Mouse (Mus musculus) lung, postnatal 0 days (tissue): ENCODE data around the gene Scnn1b. TPM values are rescaled to one million over a fixed set of nuclear protein-coding genes. Genes with fewer than 3 reads are reported as not detected.

Experiments used
- ATAC-seq: fragments of 200-750 bp; cut with Nextera tagmentation; 2 replicates; pipeline ENCODE4 v1.8.0; 2017; ENCODE audit warnings: moderate library complexity
- DNase-seq: peaks from one replicate; pipeline ENCODE4 v3.0.0-alpha.2; 2016; ENCODE audit warnings: low spot score
- H3K27ac ChIP-seq: fragments of 300-500 bp; sonication (generic); 2 replicates; pipeline ENCODE4 v1.5.1; 2014; ENCODE audit warnings: antibody characterized with exemption, mild to moderate bottlenecking, low read length, mixed read lengths
- H3K27me3 ChIP-seq: fragments of 300-500 bp; sonication (generic); replicated peaks from 2 replicates; pipeline ENCODE4 v1.6.1; 2014; ENCODE audit warnings: low read length, mixed read lengths; ENCODE audit not compliant: insufficient read depth
- H3K36me3 ChIP-seq: fragments of 300-500 bp; sonication (generic); 2 replicates; pipeline ENCODE4 v1.6.1; 2014; ENCODE audit warnings: low read length, mixed read lengths; ENCODE audit not compliant: insufficient read depth
- H3K4me1 ChIP-seq: fragments of 300-500 bp; sonication (generic); 2 replicates; pipeline ENCODE4 v1.6.1; 2014; ENCODE audit warnings: antibody characterized with exemption, low read depth, low read length, mixed read lengths; ENCODE audit not compliant: insufficient read depth
- H3K4me2 ChIP-seq: fragments of 300-500 bp; sonication (generic); replicated peaks from 2 replicates; pipeline ENCODE4 v1.6.1; 2014; ENCODE audit warnings: low read depth, mild to moderate bottlenecking, low read length, moderate library complexity, mixed read lengths
- H3K4me3 ChIP-seq: fragments of 300-500 bp; sonication (generic); 2 replicates; pipeline ENCODE4 v1.5.1; 2014; ENCODE audit warnings: low read depth, low read length
- H3K9ac ChIP-seq: fragments of 300-500 bp; sonication (generic); replicated peaks from 2 replicates; pipeline ENCODE4 v1.6.1; 2014; ENCODE audit warnings: low read depth, mild to moderate bottlenecking
- H3K9me3 ChIP-seq: fragments of 300-500 bp; sonication (generic); 2 replicates; pipeline ENCODE4 v1.6.1; 2016; ENCODE audit warnings: low read length, mixed read lengths
- CTCF ChIP-seq: IDR thresholded peaks from 2 replicates; pipeline ENCODE4 v1.5.1; 2016; ENCODE audit warnings: antibody characterized with exemption, mild to moderate bottlenecking
- EP300 ChIP-seq: IDR thresholded peaks from 2 replicates; pipeline ENCODE4 v1.6.1; 2016; ENCODE audit warnings: antibody characterized with exemption, mild to moderate bottlenecking, control low read depth
- WGBS: fragments of 180-500 bp; shearing (Covaris S2); extraction: QIAGEN DNeasy Blood & Tissue Kit; methylation state at CpG from one replicate; pipeline ENCODE4 v1.1.7; 2014; 5-methylcytosine and 5-hydroxymethylcytosine counted together
- polyA plus RNA-seq: library from polyadenylated mRNA; unstranded; fragments of >200 nt; fragmentation: Nextera tagmentation; extraction: Ambion mirVana; gene quantifications from 2 replicates; pipeline ENCODE4 v1.2.1, GENCODE M21; 2015

The Scnn1b gene
- polyA plus RNA-seq, 1 experiment from 2014 or later, result 79.1 TPM

DNA sequence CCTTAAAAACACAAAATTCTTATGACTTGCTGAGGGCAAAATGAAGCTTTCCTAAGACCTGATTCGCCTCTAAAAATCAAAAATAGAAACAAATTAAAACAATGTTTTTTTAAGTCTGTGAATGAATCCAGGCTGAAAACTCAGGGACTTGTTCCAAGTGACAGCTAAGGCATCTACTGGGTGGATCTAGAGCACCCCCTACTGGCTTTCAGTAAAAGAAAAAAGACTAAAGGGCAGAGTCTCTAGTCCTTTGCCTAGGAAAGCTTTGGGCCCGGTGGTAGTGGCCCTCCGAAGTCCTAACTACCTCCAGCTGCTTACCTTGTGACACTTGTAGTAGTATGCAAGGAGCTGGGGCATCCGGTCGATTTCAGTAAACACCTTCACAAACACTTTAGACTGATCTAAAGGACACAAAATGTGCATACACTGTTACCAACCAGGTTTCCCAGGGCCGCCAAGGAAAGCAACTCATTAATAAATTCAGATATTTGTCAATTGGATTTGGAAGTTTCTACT is 99.1 kb downstream of the Scnn1b start:
- H3K27me3 ChIP-seq, result no peaks in the 10 kb centered on the region
- no peak overlapping the region for H3K4me3 ChIP-seq
- H3K27ac ChIP-seq, result no peak overlapping the region
- TF ChIP-seq EP300 (peak; percentile 38), CTCF (peak; percentile 77)
- no peaks in the 10 kb centered on the region for H3K9me3 ChIP-seq
- WGBS, result 59% methylated on average over 6 of the region's 6 CpGs
- peaks cover 6% of the 10 kb centered on the region; the same call in 1 of the 2 replicates for H3K36me3 ChIP-seq
- no peak overlapping the region for H3K9ac ChIP-seq
- peak; percentile 44; the same call in 1 of the 2 replicates for ATAC-seq
- no peak overlapping the region for H3K4me2 ChIP-seq
- no peaks in the 10 kb centered on the region for H3K4me1 ChIP-seq
- peak; percentile 83 for DNase-seq

DNA sequence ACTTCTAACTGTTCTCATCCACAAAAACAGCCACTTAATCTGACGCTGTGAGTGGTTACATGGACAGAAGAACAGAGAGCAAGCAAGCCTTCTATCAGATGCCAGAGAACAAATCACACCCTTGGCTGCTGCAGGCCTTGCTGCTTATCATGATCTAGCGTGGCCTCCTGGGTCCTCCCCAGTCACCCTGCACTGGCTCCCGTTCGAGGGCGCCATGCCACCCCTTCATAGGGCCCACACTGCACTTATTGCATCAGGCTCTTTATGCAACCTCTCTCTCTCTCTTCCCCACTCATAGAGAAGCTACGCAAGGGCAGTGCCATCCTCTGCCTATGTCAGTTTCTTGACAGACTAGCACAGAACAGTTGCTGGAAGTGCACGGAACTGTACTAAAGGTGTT is 101.3 kb downstream of the Scnn1b start:
- no peak overlapping the region for H3K4me2 ChIP-seq
- no peaks in the 10 kb centered on the region for H3K9me3 ChIP-seq
- ATAC-seq (no peak), DNase-seq (no peak)
- TF ChIP-seq EP300, result no peak
- TF ChIP-seq CTCF, result no peak
- WGBS, result 78% methylated on average over 7 of the region's 7 CpGs
- peaks cover 10% of the 10 kb centered on the region; the same call in 1 of the 2 replicates for H3K36me3 ChIP-seq
- H3K4me1 ChIP-seq, result no peaks in the 10 kb centered on the region
- no peak overlapping the region for H3K4me3 ChIP-seq
- no peaks in the 10 kb centered on the region for H3K27me3 ChIP-seq
- no peak overlapping the region for H3K9ac ChIP-seq
- no peak overlapping the region for H3K27ac ChIP-seq

Other genes with a start within 250 kb of the Scnn1b start
- 1.5 and 1.6 TPM in 2 replicates for gene Usp31, start 157.8 kb upstream of the Scnn1b start, polyA plus RNA-seq
- 120 and 139 TPM in 2 replicates for gene Scnn1g, start 130.6 kb upstream of the Scnn1b start, polyA plus RNA-seq
- gene Cog7, start 116.7 kb downstream of the Scnn1b start, polyA plus RNA-seq, result 13.4 and 18.3 TPM in 2 replicates
- 22.3 and 28.3 TPM in 2 replicates for gene Gga2, start 156.2 kb downstream of the Scnn1b start, polyA plus RNA-seq
- gene Ubfd1, start 202.1 kb downstream of the Scnn1b start, polyA plus RNA-seq, result 19.0 and 23.4 TPM in 2 replicates
- 5.2 and 6.0 TPM in 2 replicates for gene Ears2, start 202.2 kb downstream of the Scnn1b start, polyA plus RNA-seq
- 344 and 362 TPM in 2 replicates for gene Ndufab1, start 236.8 kb downstream of the Scnn1b start, polyA plus RNA-seq